Mouse (Mus musculus): ENCODE measurements around the gene Faap100. TPM values are rescaled to one million over a fixed set of nuclear protein-coding genes. Genes with fewer than 3 reads are reported as not detected.
"Not testable (repeated sequence)": the region's sequence is repeated elsewhere in the genome, so short reads cannot be mapped to it uniquely, and the experiment has no call there.

Faap100 gene
- 80.9 and 81.1 TPM in 2 replicates for polyA plus RNA-seq (2015; fragmentation: Nextera tagmentation; extraction: Ambion mirVana)

GRCm38 (mm10) chr11:120378611-120379540 is at the start of gene Faap100:
Gene Faap100, minus strand, starts transcription at chr11:120378764.
- 9% methylated on average over 54 of the region's 54 CpGs for WGBS
- Histone ChIP-seq H3K27me3 (no peaks in the 10 kb centered on the region), H3K4me1 (replicated peaks) (peaks cover 31% of the 10 kb centered on the region), H3K9me3 (no peaks in the 10 kb centered on the region), H3K27ac (peak within 1 kb of the TSS; percentile 81), H3K4me2 (replicated peaks) (peak within 1 kb of the TSS; percentile 97), H3K4me3 (replicated peaks) (peak within 1 kb of the TSS; percentile 88), H3K9ac (replicated peaks) (peak within 1 kb of the TSS; percentile 89), H3K36me3 (peaks cover 70% of the 10 kb centered on the region)
- peak; percentile 89 for ATAC-seq

- peaks cover 77% of the 10 kb centered on the region for H3K36me3 ChIP-seq
- H3K27ac ChIP-seq = no peak overlapping the region
- no peaks in the 10 kb centered on the region for H3K4me1 ChIP-seq (replicated peaks)
- H3K9me3 ChIP-seq = no peaks in the 10 kb centered on the region
- H3K9ac ChIP-seq (replicated peaks) = no peak overlapping the region
- no peak for ATAC-seq
- 91% methylated on average over 3 of the region's 3 CpGs for WGBS
- no peak overlapping the region for H3K4me2 ChIP-seq (replicated peaks)
- no peaks in the 10 kb centered on the region for H3K27me3 ChIP-seq
- H3K4me3 ChIP-seq (replicated peaks) = no peak overlapping the region
Measured at GRCm38 (mm10) chr11:120426727-120427126, 48.2 kb upstream of the Faap100 start.

DNA sequence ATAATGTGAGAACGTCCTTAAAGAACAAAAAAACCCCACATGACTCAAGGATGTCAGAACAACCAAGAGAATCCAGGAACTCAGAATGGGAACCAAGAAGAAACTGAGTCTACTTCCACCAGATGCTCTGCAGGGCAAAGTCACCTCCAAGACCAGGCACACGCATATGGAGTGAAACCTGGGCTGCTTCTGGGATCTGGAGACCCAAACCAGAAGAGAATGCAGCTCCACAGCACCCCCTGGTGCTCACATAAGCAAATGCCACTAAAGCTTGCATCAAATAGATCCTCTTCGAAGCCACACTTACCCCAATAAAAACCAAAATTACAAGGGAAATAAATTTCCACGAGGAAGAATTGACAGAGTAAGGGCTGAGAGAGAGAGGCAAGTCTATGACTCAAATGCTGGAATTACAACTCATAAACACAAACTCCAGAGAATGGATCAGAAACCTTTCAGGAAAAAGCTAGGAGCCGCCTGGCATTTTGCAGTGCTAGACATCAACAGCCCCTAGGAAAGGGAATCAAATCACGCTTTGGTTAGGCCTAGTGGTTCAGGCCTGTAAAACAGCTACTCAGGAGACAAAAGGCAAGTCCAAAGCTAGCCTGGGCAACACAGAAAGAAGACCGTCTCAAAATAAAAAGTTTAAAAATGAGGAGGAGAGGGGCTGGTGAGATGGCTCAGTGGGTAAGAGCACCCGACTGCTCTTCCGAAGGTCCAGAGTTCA is 45.2 kb upstream of the Faap100 start:
- H3K4me3 ChIP-seq (replicated peaks) = no peak overlapping the region
- no peaks in the 10 kb centered on the region for H3K27me3 ChIP-seq
- H3K4me1 ChIP-seq (replicated peaks) = no peaks in the 10 kb centered on the region
- WGBS = 76% methylated on average over 9 of the region's 9 CpGs
- H3K4me2 ChIP-seq (replicated peaks) = no peak overlapping the region
- H3K9me3 ChIP-seq = no peaks in the 10 kb centered on the region
- no peak overlapping the region for H3K9ac ChIP-seq (replicated peaks)
- H3K36me3 ChIP-seq = peaks cover 82% of the 10 kb centered on the region
- no peak overlapping the region for H3K27ac ChIP-seq
- no peak for ATAC-seq

GRCm38 (mm10) chr11:120422651-120423568 is 44.3 kb upstream of the Faap100 start:
- no peak overlapping the region for H3K4me2 ChIP-seq (replicated peaks)
- no peak for ATAC-seq
- peaks cover 84% of the 10 kb centered on the region for H3K36me3 ChIP-seq
- 94% methylated on average over 13 of the region's 13 CpGs for WGBS
- no peak overlapping the region for H3K4me3 ChIP-seq (replicated peaks)
- no peak overlapping the region for H3K27ac ChIP-seq
- no peaks in the 10 kb centered on the region for H3K27me3 ChIP-seq
- no peaks in the 10 kb centered on the region for H3K4me1 ChIP-seq (replicated peaks)
- no peaks in the 10 kb centered on the region for H3K9me3 ChIP-seq
- H3K9ac ChIP-seq (replicated peaks) = no peak overlapping the region

GRCm38 (mm10) chr11:120418592-120418991 is 40.0 kb upstream of the Faap100 start:
- H3K36me3 ChIP-seq = peaks cover 88% of the 10 kb centered on the region
- no peak for ATAC-seq

GRCm38 (mm10) chr11:120417852-120418251 is 39.3 kb upstream of the Faap100 start:
- H3K36me3 ChIP-seq = peaks cover 88% of the 10 kb centered on the region
- H3K9me3 ChIP-seq = no peaks in the 10 kb centered on the region
- WGBS = 89% methylated on average over 7 of the region's 7 CpGs
- H3K4me3 ChIP-seq (replicated peaks) = no peak overlapping the region
- H3K9ac ChIP-seq (replicated peaks) = no peak overlapping the region
- H3K4me1 ChIP-seq (replicated peaks) = no peaks in the 10 kb centered on the region
- no peak overlapping the region for H3K4me2 ChIP-seq (replicated peaks)
- no peaks in the 10 kb centered on the region for H3K27me3 ChIP-seq
- no peak overlapping the region for H3K27ac ChIP-seq
- no peak for ATAC-seq

More at GRCm38 (mm10) chr11:120418592-120418991, 40.0 kb upstream of the Faap100 start:
- Histone ChIP-seq H3K4me3 (replicated peaks) (no peak overlapping the region), H3K27ac (no peak overlapping the region), H3K4me1 (replicated peaks) (no peaks in the 10 kb centered on the region), H3K27me3 (no peaks in the 10 kb centered on the region), H3K9me3 (no peaks in the 10 kb centered on the region), H3K4me2 (replicated peaks) (no peak overlapping the region), H3K9ac (replicated peaks) (no peak overlapping the region)
- 90% methylated on average over 1 of the region's 1 CpGs for WGBS

DNA sequence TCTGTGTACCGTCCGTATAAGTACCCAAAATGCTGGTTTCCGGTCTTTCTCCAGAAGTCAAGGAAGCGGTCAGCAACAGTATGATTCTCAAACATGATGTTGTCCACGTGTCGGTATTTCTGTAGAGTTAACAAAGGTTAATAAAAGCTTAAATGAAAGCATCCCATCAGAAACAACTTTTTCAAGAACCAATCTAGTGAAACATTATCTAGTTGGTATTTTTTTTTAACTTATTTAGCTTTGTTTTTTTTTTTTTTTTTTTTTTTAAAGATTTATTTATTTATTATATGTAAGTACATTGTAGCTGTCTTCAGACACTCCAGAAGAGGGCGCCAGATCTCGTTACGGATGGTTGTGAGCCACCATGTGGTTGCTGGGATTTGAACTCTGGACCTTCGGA is 35.1 kb upstream of the Faap100 start:
- WGBS = 94% methylated on average over 8 of the region's 10 CpGs
- peaks cover 92% of the 10 kb centered on the region for H3K36me3 ChIP-seq
- H3K4me1 ChIP-seq (replicated peaks); H3K27me3 ChIP-seq; H3K9me3 ChIP-seq; H3K9ac ChIP-seq (replicated peaks); H3K27ac ChIP-seq; ATAC-seq; H3K4me3 ChIP-seq (replicated peaks); H3K4me2 ChIP-seq (replicated peaks): not testable (repeated sequence)

GRCm38 (mm10) chr11:120406445-120406844 is 27.9 kb upstream of the Faap100 start:
- WGBS = 88% methylated on average over 1 of the region's 1 CpGs

DNA sequence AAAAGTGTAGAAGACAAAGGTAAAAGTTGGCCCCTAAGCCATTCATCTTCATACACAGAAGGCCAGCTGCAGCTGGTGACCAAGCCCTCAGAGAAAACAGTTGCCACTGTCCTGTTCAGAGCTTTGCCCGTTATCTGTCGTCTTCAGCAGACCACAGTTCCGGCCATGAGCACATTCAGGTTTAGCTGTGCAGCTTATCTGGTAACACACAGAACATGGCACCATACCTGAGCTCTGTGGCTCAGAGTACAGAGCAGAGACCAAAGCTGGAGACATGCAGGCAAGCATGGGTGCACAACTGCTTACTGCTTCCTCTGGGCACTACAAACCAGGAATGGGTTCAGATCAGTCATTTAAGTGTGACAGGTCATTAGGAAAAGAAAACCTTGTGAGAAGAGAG is 27.3 kb upstream of the Faap100 start:
- Histone ChIP-seq H3K9ac (replicated peaks) (no peak overlapping the region), H3K4me1 (replicated peaks) (no peaks in the 10 kb centered on the region), H3K27me3 (no peaks in the 10 kb centered on the region), H3K4me2 (replicated peaks) (no peak overlapping the region), H3K9me3 (no peaks in the 10 kb centered on the region), H3K27ac (no peak overlapping the region), H3K36me3 (peaks cover 95% of the 10 kb centered on the region), H3K4me3 (replicated peaks) (no peak overlapping the region)
- no peak for ATAC-seq
- 94% methylated on average over 3 of the region's 3 CpGs for WGBS

More at GRCm38 (mm10) chr11:120406445-120406844, 27.9 kb upstream of the Faap100 start:
- no peaks in the 10 kb centered on the region for H3K9me3 ChIP-seq
- H3K36me3 ChIP-seq = peaks cover 95% of the 10 kb centered on the region
- no peak for ATAC-seq
- no peak overlapping the region for H3K4me2 ChIP-seq (replicated peaks)
- no peak overlapping the region for H3K27ac ChIP-seq
- H3K4me3 ChIP-seq (replicated peaks) = no peak overlapping the region
- H3K4me1 ChIP-seq (replicated peaks) = no peaks in the 10 kb centered on the region
- H3K9ac ChIP-seq (replicated peaks) = no peak overlapping the region
- no peaks in the 10 kb centered on the region for H3K27me3 ChIP-seq

- H3K4me1 ChIP-seq (replicated peaks) = no peaks in the 10 kb centered on the region
- no peak for ATAC-seq
- H3K27me3 ChIP-seq = no peaks in the 10 kb centered on the region
- H3K27ac ChIP-seq = no peak overlapping the region
- no peak overlapping the region for H3K4me3 ChIP-seq (replicated peaks)
- WGBS = 97% methylated on average over 1 of the region's 1 CpGs
- no peaks in the 10 kb centered on the region for H3K9me3 ChIP-seq
- H3K4me2 ChIP-seq (replicated peaks) = no peak overlapping the region
- no peak overlapping the region for H3K9ac ChIP-seq (replicated peaks)
- peaks cover 95% of the 10 kb centered on the region for H3K36me3 ChIP-seq
Measured at GRCm38 (mm10) chr11:120404814-120405213, 26.2 kb upstream of the Faap100 start.

DNA sequence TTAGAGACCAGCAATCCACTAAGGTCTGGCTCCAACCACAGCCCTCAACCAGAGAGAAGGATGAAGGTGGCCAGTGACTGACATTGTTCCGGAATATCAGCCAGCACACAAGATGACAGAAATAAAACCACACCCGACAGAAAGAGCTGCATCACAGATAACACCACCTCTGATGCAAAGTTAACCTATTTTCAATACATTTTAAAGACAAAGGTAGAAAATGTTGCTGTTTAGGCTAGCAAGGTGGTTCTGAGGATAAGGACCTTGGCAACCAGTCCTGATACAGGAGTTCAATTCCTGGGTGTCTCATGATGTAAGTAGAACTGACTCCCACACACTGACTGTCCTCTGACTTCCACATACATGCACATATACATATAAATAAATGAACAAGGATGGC is 20.8 kb upstream of the Faap100 start:
- no peak overlapping the region for H3K4me3 ChIP-seq (replicated peaks)
- H3K9me3 ChIP-seq = no peaks in the 10 kb centered on the region
- H3K27me3 ChIP-seq = no peaks in the 10 kb centered on the region
- no peak overlapping the region for H3K4me2 ChIP-seq (replicated peaks)
- ATAC-seq = no peak
- H3K27ac ChIP-seq = no peak overlapping the region
- 96% methylated on average over 2 of the region's 2 CpGs for WGBS
- no peak overlapping the region for H3K9ac ChIP-seq (replicated peaks)
- no peaks in the 10 kb centered on the region for H3K4me1 ChIP-seq (replicated peaks)
- peaks cover 85% of the 10 kb centered on the region for H3K36me3 ChIP-seq
